9 mouse cellular contexts compared by ENCODE assay signal in genomic region chr3:145885851-145886464, GRCm38 (mm10). TPM values are rescaled to one million over a fixed set of nuclear protein-coding genes. Genes with fewer than 3 reads are reported as not detected.
A peak's percentile ranks its signal among the peaks of the same experiment; 100 is the strongest.
DNase-seq lines count a peak whose midpoint lies in the region; ATAC-seq lines count a peak whose summit lies in the region.
"Had no signal": no experiment of that assay in that cellular context is flagged by ENCODE, and none has a peak within 500 bp of the region (broad histone marks: within the 10 kb centered on the region; RNA-seq: fewer than 3 reads in every experiment).

No protein-coding gene starts in this region.

- H3K27ac ChIP-seq in forebrain, embryonic 13.5 days = peak overlapping the region; percentile 88
- peak overlapping the region; percentile 3; the same call in 1 of the 2 replicates for H3K27ac ChIP-seq in midbrain, embryonic 16.5 days (ENCODE audit: low read length)

- ATAC-seq in forebrain, embryonic 13.5 days = peak; percentile 9; the same call in 1 of the 2 replicates
- ATAC-seq in midbrain, embryonic 16.5 days = no peak
- no peak for ATAC-seq in erythroid progenitor cell, adult 5-6 weeks (replicated peaks; ENCODE audit: low FRiP score, poor library complexity, severe bottlenecking)

- 57% methylated on average over 5 of the region's 5 CpGs for WGBS in forebrain, embryonic 13.5 days
- WGBS in midbrain, embryonic 16.5 days = 61% methylated on average over 5 of the region's 5 CpGs

- intact Hi-C loops in heart, postnatal 36 days (cut with DNase I) = no loop called here
- intact Hi-C loops in left cerebral cortex, postnatal 4 days (cut with DNase I) = no loop called here

- no peaks in the 10 kb centered on the region for H3K36me3 ChIP-seq in forebrain, embryonic 13.5 days (ENCODE audit: poor library complexity, severe bottlenecking)
- H3K36me3 ChIP-seq in midbrain, embryonic 16.5 days (ENCODE audit: control insufficient read depth, insufficient read depth, low read length) = no peaks in the 10 kb centered on the region

- no peaks in the 10 kb centered on the region for H3K27me3 ChIP-seq in forebrain, embryonic 13.5 days
- no peaks in the 10 kb centered on the region for H3K27me3 ChIP-seq in midbrain, embryonic 16.5 days (ENCODE audit: control insufficient read depth, insufficient read depth, low read depth, low read length)
- H3K27me3 ChIP-seq: CH12.LX had no signal

- peak; percentile 95 for DNase-seq in heart, adult 11 months
- DNase-seq in heart, postnatal 36 days = no peak
- peak; percentile 73 to 81 for DNase-seq in kidney, adult 8-10 months
- no peak for DNase-seq in left cerebral cortex, postnatal 4 days
- no peak for DNase-seq in right cerebral cortex, postnatal 14 days

- peaks cover 71% of the 10 kb centered on the region for H3K4me1 ChIP-seq in forebrain, embryonic 13.5 days
- H3K4me1 ChIP-seq in midbrain, embryonic 16.5 days (ENCODE audit: control insufficient read depth, insufficient read depth, low read length) = peaks cover 10% of the 10 kb centered on the region; the same call in 1 of the 2 replicates

- H3K9ac ChIP-seq in forebrain, embryonic 13.5 days = no peak overlapping the region
- H3K9ac ChIP-seq in midbrain, embryonic 16.5 days (ENCODE audit: low read depth, low read length) = no peak overlapping the region

- H3K9me3 ChIP-seq in forebrain, embryonic 13.5 days (replicated peaks) = no peaks in the 10 kb centered on the region
- H3K9me3 ChIP-seq in midbrain, embryonic 16.5 days (replicated peaks; ENCODE audit: control insufficient read depth, low read length, poor library complexity, severe bottlenecking) = no peaks in the 10 kb centered on the region

- no peak overlapping the region for H3K4me3 ChIP-seq in forebrain, embryonic 13.5 days
- H3K4me3 ChIP-seq in midbrain, embryonic 16.5 days (ENCODE audit: low read depth, low read length) = no peak overlapping the region

- H3K4me2 ChIP-seq in forebrain, embryonic 13.5 days = no peak overlapping the region
- H3K4me2 ChIP-seq in midbrain, embryonic 16.5 days (ENCODE audit: low read length) = no peak overlapping the region

RNA-seq across cellular contexts. Expression of gene Bcl10, which starts 36.6 kb away (rescaled TPM):
- 10 to 100 TPM; 18.2 to 19.6 TPM for total RNA-seq in heart, postnatal 36 days (2021)
- 42.7 and 45.4 TPM in 2 replicates for polyA plus RNA-seq in forebrain, embryonic 13.5 days (2015; fragmentation: Nextera tagmentation; extraction: Ambion mirVana)
- polyA plus RNA-seq in midbrain, embryonic 16.5 days (2015; fragmentation: Nextera tagmentation; extraction: Ambion mirVana) = 30.2 and 32.6 TPM in 2 replicates
- 10 to 100 TPM; 18.3 to 19.4 TPM for total RNA-seq in left cerebral cortex, postnatal 4 days (2021)
- 13.4 and 31.7 TPM in 2 replicates for total RNA-seq in erythroid progenitor cell, adult 5-6 weeks (2015; ENCODE audit: low replicate concordance)
- 9.5 and 26.3 TPM in 2 replicates for total RNA-seq in erythroid progenitor cell, adult 5-6 weeks (2017; ENCODE audit: low replicate concordance)

RNA-seq across cellular contexts. Expression of gene 2410004B18Rik, which starts 51.9 kb away (rescaled TPM):
- 10 to 100 TPM; 16.0 to 16.6 TPM for total RNA-seq in heart, postnatal 36 days (2021)
- 62.5 and 67.0 TPM in 2 replicates for polyA plus RNA-seq in forebrain, embryonic 13.5 days (2015; fragmentation: Nextera tagmentation; extraction: Ambion mirVana)
- 88.2 and 96.1 TPM in 2 replicates for polyA plus RNA-seq in midbrain, embryonic 16.5 days (2015; fragmentation: Nextera tagmentation; extraction: Ambion mirVana)
- total RNA-seq in left cerebral cortex, postnatal 4 days (2021) = 10 to 100 TPM; 51.5 to 56.8 TPM
- total RNA-seq in erythroid progenitor cell, adult 5-6 weeks (2015; ENCODE audit: low replicate concordance) = 27.0 and 27.7 TPM in 2 replicates
- total RNA-seq in erythroid progenitor cell, adult 5-6 weeks (2017; ENCODE audit: low replicate concordance) = 11.3 and 14.4 TPM in 2 replicates

Comparison
In these comparisons a context has a peak if more than half of its experiments do, and no peak if none do; other contexts are left out.
1. DNase-seq: peak in heart, adult 11 months (single experiment) and kidney, adult 8-10 months (2 of 2); none in heart, postnatal 36 days (0 of 2), left cerebral cortex, postnatal 4 days (single experiment) and right cerebral cortex, postnatal 14 days (single experiment).